Mouse (Mus musculus): ENCODE data around the gene Zmpste24. TPM values are rescaled to one million over a fixed set of nuclear protein-coding genes. Genes with fewer than 3 reads are reported as not detected.

The Zmpste24 gene
- polyA plus RNA-seq, 1 experiment = 26.4 TPM

DNA sequence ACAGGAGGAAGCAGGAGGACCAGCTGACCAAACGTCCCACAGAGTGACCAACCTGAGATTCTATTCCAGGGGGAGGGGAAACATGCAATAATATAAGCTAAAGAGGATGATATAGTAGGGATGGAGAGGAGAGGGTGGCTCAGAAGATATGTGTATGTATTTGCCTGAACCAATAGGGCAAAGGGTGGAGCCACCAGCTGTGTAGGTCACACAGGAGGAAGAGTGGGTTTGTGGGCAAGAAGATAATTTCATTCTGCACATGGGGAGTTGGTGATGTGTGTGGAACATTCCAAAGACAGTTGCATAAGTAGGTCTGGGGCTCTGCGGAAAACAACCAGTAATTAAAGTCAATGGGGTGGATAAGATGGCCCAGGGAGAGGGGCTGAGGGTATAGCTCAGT, 72.4 kb downstream of the Zmpste24 start:
- no peaks in the 10 kb centered on the region for H3K27me3 ChIP-seq (ENCODE audit: control insufficient read depth, insufficient read depth, low read length)
- no peak for DNase-seq
- no peak overlapping the region for H3K27ac ChIP-seq (ENCODE audit: control insufficient read depth, insufficient read depth, low read length)
- H3K4me1 ChIP-seq (replicated peaks; ENCODE audit: control insufficient read depth, insufficient read depth, low read length) = 0 out of 2 replicates have a peak, but pooled peaks cover 7% of the 10 kb centered on the region
- no peak overlapping the region for H3K4me3 ChIP-seq (ENCODE audit: control insufficient read depth, insufficient read depth, low read length)
- WGBS = 62% methylated on average over 2 of the region's 2 CpGs
- no peaks in the 10 kb centered on the region for H3K36me3 ChIP-seq (ENCODE audit: control insufficient read depth, insufficient read depth, low read length)
- no peak for TF ChIP-seq CTCF (IDR thresholded peaks at IDR 0.05; ENCODE audit: borderline replicate concordance, control insufficient read depth, extremely low read depth, insufficient read depth, low read length, poor library complexity)
- TF ChIP-seq POLR2A (IDR thresholded peaks at IDR 0.05; ENCODE audit: control insufficient read depth, extremely low read depth, insufficient read depth, low read length, poor library complexity) = no peak

DNA sequence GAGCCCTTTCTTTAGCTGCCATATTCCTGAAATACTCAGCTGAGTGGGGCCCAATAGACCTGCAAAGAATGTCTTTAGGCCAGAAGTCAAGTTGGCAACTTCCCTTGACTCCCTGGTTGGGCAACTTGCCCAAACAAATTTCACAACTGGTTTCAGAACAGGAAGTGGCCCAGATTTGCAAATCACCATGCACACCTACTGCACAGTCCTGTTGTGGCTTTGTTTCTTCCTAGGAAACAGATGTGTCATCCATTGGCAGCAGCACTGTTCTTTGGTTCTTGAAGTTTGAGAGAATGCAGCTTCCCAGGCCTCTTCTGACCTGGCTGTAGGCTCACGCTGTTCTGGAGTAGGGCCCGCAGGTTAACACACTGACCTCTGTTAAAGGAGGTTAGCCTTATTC, 74.1 kb downstream of the Zmpste24 start:
- no peak overlapping the region for H3K4me3 ChIP-seq (ENCODE audit: control insufficient read depth, insufficient read depth, low read length)
- 30% methylated on average over 2 of the region's 2 CpGs for WGBS
- TF ChIP-seq CTCF (IDR thresholded peaks at IDR 0.05; ENCODE audit: borderline replicate concordance, control insufficient read depth, extremely low read depth, insufficient read depth, low read length, poor library complexity) (no peak), POLR2A (IDR thresholded peaks at IDR 0.05; ENCODE audit: control insufficient read depth, extremely low read depth, insufficient read depth, low read length, poor library complexity) (no peak)
- H3K27me3 ChIP-seq (ENCODE audit: control insufficient read depth, insufficient read depth, low read length) = no peaks in the 10 kb centered on the region
- H3K36me3 ChIP-seq (ENCODE audit: control insufficient read depth, insufficient read depth, low read length) = no peaks in the 10 kb centered on the region
- H3K27ac ChIP-seq (ENCODE audit: control insufficient read depth, insufficient read depth, low read length) = no peak overlapping the region
- DNase-seq = no peak
- H3K4me1 ChIP-seq (replicated peaks; ENCODE audit: control insufficient read depth, insufficient read depth, low read length) = 0 out of 2 replicates have a peak, but pooled peaks cover 7% of the 10 kb centered on the region

DNA sequence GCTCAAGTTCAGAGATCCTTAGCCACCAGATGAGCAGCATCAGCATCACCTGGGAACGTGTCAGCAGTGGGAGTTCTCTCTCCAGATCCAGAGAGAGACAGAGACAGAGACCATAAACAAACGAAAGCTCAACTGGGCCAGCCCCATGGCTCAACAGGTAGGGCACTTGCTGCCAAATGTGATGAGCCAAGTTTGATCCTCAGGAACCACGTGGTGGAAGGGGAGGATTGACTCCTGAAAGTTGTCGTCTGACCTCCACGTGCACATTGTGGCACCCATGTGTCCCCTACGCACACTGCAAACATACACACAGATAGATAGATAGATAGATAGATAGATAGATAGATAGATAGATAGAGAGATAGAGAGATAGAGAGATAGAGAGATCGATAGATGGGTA, 74.6 kb downstream of the Zmpste24 start:
- H3K27ac ChIP-seq (ENCODE audit: control insufficient read depth, insufficient read depth, low read length) = no peak overlapping the region
- H3K27me3 ChIP-seq (ENCODE audit: control insufficient read depth, insufficient read depth, low read length) = no peaks in the 10 kb centered on the region
- no peaks in the 10 kb centered on the region for H3K36me3 ChIP-seq (ENCODE audit: control insufficient read depth, insufficient read depth, low read length)
- DNase-seq = no peak
- H3K4me3 ChIP-seq (ENCODE audit: control insufficient read depth, insufficient read depth, low read length) = no peak overlapping the region
- TF ChIP-seq POLR2A (IDR thresholded peaks at IDR 0.05; ENCODE audit: control insufficient read depth, extremely low read depth, insufficient read depth, low read length, poor library complexity) = no peak
- no peak for TF ChIP-seq CTCF (IDR thresholded peaks at IDR 0.05; ENCODE audit: borderline replicate concordance, control insufficient read depth, extremely low read depth, insufficient read depth, low read length, poor library complexity)
- WGBS = 82% methylated on average over 7 of the region's 7 CpGs
- 0 out of 2 replicates have a peak, but pooled peaks cover 7% of the 10 kb centered on the region for H3K4me1 ChIP-seq (replicated peaks; ENCODE audit: control insufficient read depth, insufficient read depth, low read length)

DNA sequence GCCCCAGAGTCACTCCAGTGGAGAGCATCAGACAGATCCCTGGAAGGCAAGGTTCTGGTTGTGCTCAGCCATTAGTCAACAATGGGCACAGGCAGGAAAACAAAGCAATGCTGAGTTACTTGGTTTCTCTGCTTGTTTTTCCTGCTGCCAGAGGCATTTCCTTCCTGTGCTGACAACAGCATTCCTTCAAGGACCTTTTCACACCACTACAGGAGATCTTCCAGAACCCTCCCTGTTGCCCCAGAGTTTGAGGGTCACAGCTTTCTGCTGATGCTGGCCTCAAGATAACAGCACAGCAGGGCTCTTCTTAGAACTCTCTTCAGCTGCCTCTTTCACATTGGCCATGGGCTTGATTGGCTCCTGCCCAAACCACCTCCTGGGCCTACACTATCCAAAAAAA, 76.1 kb downstream of the Zmpste24 start:
- no peak for DNase-seq
- no peak overlapping the region for H3K27ac ChIP-seq (ENCODE audit: control insufficient read depth, insufficient read depth, low read length)

DNA sequence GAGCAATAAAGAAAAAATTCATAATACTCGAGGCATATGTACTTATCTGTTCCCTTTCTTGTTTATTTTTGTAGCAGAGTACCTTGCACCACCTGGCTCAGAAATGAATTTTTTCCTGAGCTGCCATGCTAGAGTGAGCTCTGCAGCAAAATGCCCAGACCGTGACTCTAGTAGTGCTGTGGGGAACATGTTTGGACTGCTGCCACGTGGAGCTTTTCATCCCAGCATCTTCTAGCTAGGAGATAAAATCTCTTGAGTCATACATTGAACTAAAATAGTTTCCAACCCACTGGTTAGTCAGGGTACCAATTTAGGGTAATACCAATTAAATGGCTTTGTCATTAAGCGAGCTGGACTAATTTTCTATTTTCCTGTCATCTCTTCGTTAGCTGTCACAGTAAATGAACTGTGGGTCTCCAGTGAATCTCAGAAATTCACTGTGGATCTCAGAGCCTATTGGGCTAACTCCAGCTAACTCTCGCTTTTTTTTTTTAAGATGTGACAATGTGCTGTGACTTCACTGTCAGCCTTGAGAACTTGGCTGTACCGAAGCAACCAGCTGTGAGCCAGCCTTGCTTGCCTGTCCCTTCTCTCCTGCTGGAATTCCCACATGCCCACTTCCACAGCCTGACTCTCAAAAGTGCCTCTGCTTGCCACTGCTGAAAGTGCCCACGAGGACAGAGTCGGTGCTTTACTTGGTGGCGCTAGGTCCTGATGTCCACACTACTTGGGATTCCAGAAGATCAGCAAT, 77.8 kb downstream of the Zmpste24 start:
- 87% methylated on average over 10 of the region's 10 CpGs for WGBS
- no peak overlapping the region for H3K27ac ChIP-seq (ENCODE audit: control insufficient read depth, insufficient read depth, low read length)
- H3K4me3 ChIP-seq (ENCODE audit: control insufficient read depth, insufficient read depth, low read length) = no peak overlapping the region
- no peaks in the 10 kb centered on the region for H3K36me3 ChIP-seq (ENCODE audit: control insufficient read depth, insufficient read depth, low read length)
- no peak for DNase-seq
- peaks cover 10% of the 10 kb centered on the region for H3K4me1 ChIP-seq (replicated peaks; ENCODE audit: control insufficient read depth, insufficient read depth, low read length)
- TF ChIP-seq CTCF (IDR thresholded peaks at IDR 0.05; ENCODE audit: borderline replicate concordance, control insufficient read depth, extremely low read depth, insufficient read depth, low read length, poor library complexity) (no peak), POLR2A (IDR thresholded peaks at IDR 0.05; ENCODE audit: control insufficient read depth, extremely low read depth, insufficient read depth, low read length, poor library complexity) (no peak)
- no peaks in the 10 kb centered on the region for H3K27me3 ChIP-seq (ENCODE audit: control insufficient read depth, insufficient read depth, low read length)

More for the DNA sequence above, 76.1 kb downstream of the Zmpste24 start:
- 0 out of 2 replicates have a peak, but pooled peaks cover 7% of the 10 kb centered on the region for H3K4me1 ChIP-seq (replicated peaks; ENCODE audit: control insufficient read depth, insufficient read depth, low read length)
- no peak overlapping the region for H3K4me3 ChIP-seq (ENCODE audit: control insufficient read depth, insufficient read depth, low read length)
- H3K36me3 ChIP-seq (ENCODE audit: control insufficient read depth, insufficient read depth, low read length) = no peaks in the 10 kb centered on the region
- TF ChIP-seq CTCF (IDR thresholded peaks at IDR 0.05; ENCODE audit: borderline replicate concordance, control insufficient read depth, extremely low read depth, insufficient read depth, low read length, poor library complexity) = no peak
- TF ChIP-seq POLR2A (IDR thresholded peaks at IDR 0.05; ENCODE audit: control insufficient read depth, extremely low read depth, insufficient read depth, low read length, poor library complexity) = no peak
- H3K27me3 ChIP-seq (ENCODE audit: control insufficient read depth, insufficient read depth, low read length) = no peaks in the 10 kb centered on the region

- no peaks in the 10 kb centered on the region for H3K36me3 ChIP-seq (ENCODE audit: control insufficient read depth, insufficient read depth, low read length)
- no peak for DNase-seq
- TF ChIP-seq CTCF (IDR thresholded peaks at IDR 0.05; ENCODE audit: borderline replicate concordance, control insufficient read depth, extremely low read depth, insufficient read depth, low read length, poor library complexity) (no peak), POLR2A (IDR thresholded peaks at IDR 0.05; ENCODE audit: control insufficient read depth, extremely low read depth, insufficient read depth, low read length, poor library complexity) (no peak)
- no peak overlapping the region for H3K27ac ChIP-seq (ENCODE audit: control insufficient read depth, insufficient read depth, low read length)
- H3K4me3 ChIP-seq (ENCODE audit: control insufficient read depth, insufficient read depth, low read length) = no peak overlapping the region
- H3K4me1 ChIP-seq (replicated peaks; ENCODE audit: control insufficient read depth, insufficient read depth, low read length) = peaks cover 4% of the 10 kb centered on the region
- no peaks in the 10 kb centered on the region for H3K27me3 ChIP-seq (ENCODE audit: control insufficient read depth, insufficient read depth, low read length)
- whole genome bisulfite sequencing = 74% methylated on average over 3 of the region's 3 CpGs
Measured at GRCm38 (mm10) chr4:121018250-121018649, 79.8 kb downstream of the Zmpste24 start.

Data from thymus, adult 2 months (tissue).